Mouse (Mus musculus) mouse trophoblast stem cell (cell line): Measurements from ENCODE around the gene Mfsd9.

Experiments
- in situ Hi-C, 2 experiments: fragments of 300-500 bp; cut with MseI, MboI; formaldehyde crosslinking; loops; 2 replicates in 1 of 2; 3 replicates in 1 of 2; pipeline ENCODE4 v1.15.1; 2025

Gene Mfsd9

GRCm38 (mm10) chr1:40790324-40791141 is at the start of gene Mfsd9:
Gene Mfsd9 (minus strand): TSS chr1:40790687.
- in situ Hi-C loops, result no loop called here

- in situ Hi-C loops, result no loop called here
Observed at GRCm38 (mm10) chr1:40835468-40835867, 45.0 kb upstream of the Mfsd9 start.

DNA sequence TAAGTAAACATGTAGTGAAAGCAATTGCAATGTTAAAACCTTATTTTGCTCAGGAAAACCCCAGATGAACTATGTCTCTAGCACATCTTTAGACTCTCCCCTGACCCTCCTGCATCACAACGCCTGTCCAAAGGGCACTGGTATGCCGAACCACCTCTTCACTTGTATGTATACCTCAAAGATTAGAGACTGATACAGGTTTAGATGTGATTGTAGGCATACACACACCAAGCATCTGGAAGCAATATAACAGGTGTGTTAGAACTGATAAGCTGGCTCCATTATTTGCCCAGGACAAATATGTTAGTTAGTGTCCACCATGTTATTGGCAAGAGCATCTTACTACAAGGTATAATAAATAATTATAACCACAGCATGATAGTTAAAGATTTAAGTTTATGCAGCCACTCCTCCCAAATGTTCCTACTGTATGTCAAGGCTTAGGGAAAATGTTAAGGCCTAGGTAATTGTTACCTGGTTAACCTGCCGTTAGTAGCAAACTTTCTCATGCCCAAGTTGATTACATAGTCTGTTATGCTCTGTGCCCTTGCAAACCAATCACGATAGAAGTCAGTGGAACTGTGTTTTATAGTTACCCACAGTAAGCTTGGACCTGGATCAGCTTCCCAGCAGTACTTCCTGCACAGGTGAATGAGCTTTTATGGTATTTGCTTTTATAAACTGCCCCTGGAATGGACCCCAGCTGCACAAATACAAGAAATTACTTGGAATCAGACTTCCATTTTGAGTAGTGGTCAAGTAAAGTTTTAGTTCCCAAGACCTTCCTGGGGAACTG is 40.4 kb upstream of the Mfsd9 start:
- in situ Hi-C loops, result no loop called here

GRCm38 (mm10) chr1:40829213-40829914 is 38.9 kb upstream of the Mfsd9 start:
- in situ Hi-C loops, result no loop called here

DNA sequence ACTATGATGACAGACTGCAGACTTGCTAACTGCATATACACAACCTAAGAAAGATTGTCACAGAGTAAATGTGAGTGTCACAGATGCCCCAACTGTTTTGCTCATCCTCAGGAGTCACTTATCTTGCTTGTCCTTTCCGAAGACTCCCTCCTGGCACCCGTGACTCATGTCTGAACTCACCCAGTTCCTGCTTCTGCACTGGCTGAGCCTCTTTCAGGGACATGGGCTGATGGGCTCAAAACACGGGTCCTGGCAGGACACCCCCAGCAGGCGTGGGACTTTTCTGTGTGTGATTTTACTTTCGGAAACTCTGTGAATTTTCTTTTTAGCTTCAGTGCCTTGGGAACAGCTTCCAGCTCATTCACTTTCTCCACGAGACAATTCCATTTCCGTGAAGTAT is 35.3 kb upstream of the Mfsd9 start:
- in situ Hi-C loops, result no loop called here

- in situ Hi-C loops, result no loop called here
Observed at GRCm38 (mm10) chr1:40824936-40825335, 34.4 kb upstream of the Mfsd9 start.

- in situ Hi-C loops, result no loop called here
Observed at GRCm38 (mm10) chr1:40824517-40824916, 34.0 kb upstream of the Mfsd9 start.

- in situ Hi-C loops, result no loop called here
Observed at GRCm38 (mm10) chr1:40815071-40815845, 24.8 kb upstream of the Mfsd9 start.

DNA sequence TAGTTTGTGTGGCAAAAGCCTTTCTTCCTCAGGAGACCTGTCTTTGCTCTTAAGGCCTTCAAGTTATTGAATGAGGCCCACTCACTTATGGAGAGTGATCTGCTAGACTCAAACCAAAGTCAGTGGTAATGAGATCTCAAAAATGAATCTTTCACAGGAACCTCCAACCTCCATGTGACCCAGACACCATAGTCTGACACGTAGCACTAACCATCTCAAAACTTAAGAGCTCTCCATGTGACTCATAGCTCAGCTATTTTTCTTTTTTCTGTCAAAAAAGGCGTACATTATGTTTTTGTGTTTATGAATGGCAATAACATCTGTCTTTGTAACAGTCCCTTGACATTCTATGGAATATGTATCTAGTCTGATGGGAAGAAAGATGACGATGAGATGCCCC is 18.2 kb upstream of the Mfsd9 start:
- in situ Hi-C loops, result no loop called here

GRCm38 (mm10) chr1:40805891-40806290 is 15.4 kb upstream of the Mfsd9 start:
- in situ Hi-C loops, result no loop called here

DNA sequence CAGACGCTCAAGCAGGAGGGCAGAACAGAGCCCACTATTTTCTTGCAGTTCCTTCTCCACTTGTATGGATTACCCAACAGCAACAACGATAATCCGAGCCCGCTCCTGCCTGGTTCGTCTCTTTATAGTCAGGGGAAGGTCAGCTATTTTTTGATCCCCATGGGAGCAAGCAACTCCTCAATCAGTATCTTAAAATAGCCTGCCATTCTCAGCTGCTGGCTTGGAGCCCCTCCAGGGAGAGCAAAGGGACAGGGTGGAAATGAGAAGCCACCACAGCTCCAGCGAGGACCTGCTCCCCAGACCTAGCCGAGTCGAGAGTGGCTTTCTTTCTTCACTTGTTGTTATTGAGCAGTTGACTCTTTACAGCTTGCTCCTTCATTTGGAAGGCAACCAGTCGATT is 14.9 kb upstream of the Mfsd9 start, which contains the start of gene Tmem182:
Tmem182 (plus strand) TSS at position 251 of the 400 bp plus-strand sequence.
- in situ Hi-C loops, result no loop called here

DNA sequence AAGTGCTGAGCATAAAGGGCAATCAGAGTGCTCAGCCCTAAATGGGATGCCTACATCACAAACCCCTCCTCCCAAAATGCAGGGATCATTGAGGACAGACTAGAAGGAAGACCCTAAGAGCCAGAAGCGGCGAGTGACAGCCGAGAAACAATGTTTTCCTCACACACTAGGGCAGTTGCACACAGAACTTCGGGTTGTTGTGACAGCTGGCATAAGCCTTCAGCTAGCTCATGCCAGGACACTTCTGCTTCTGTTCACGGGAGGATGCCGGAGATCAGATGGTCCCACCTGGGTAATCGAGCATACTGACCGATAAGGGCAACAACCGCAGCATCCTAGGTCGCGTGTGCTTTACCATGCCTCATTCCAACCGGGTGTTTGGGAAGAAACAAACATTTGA is 13.6 kb upstream of the Mfsd9 start:
- in situ Hi-C loops, result loop anchor here in 1 of 2 experiments (5.0 kb wide), 1 partner anchor 38 kb away; no protein-coding TSS in a partner anchor

DNA sequence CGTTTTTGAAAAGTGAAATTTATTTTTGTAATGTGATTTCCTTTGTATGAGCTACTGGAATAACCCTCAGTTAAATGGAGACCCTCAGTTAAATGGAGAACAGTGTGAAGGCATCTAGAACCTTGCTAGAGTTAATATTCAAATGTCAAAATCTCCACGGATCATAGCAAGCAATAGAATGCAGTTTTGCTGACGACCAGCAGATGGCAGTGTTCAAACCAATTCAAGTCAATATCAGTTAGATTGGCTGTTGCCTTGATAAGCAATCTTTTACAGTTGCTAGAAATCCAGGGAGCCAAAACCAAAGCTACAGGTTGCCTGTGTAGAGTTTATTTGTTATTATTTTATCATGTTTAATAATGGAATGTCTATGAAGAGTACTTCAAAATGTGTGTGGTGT is 12.3 kb upstream of the Mfsd9 start:
- in situ Hi-C loops, result loop anchor here in 1 of 2 experiments (5.0 kb wide), 1 partner anchor 40 kb away; no protein-coding TSS in a partner anchor

GRCm38 (mm10) chr1:40800908-40801307 is 10.4 kb upstream of the Mfsd9 start:
- in situ Hi-C loops, result loop anchor here in 1 of 2 experiments (5.0 kb wide), 1 partner anchor 41 kb away; no protein-coding TSS in a partner anchor

GRCm38 (mm10) chr1:40799121-40799520 is 8.6 kb upstream of the Mfsd9 start:
- in situ Hi-C loops, result no loop called here

- in situ Hi-C loops, result no loop called here
Observed at GRCm38 (mm10) chr1:40797348-40797747, 6.9 kb upstream of the Mfsd9 start.

GRCm38 (mm10) chr1:40795508-40795907 is 5.0 kb upstream of the Mfsd9 start:
- in situ Hi-C loops, result no loop called here

- in situ Hi-C loops, result no loop called here
Observed at GRCm38 (mm10) chr1:40789666-40790233, 737 bp downstream of the Mfsd9 start.

DNA sequence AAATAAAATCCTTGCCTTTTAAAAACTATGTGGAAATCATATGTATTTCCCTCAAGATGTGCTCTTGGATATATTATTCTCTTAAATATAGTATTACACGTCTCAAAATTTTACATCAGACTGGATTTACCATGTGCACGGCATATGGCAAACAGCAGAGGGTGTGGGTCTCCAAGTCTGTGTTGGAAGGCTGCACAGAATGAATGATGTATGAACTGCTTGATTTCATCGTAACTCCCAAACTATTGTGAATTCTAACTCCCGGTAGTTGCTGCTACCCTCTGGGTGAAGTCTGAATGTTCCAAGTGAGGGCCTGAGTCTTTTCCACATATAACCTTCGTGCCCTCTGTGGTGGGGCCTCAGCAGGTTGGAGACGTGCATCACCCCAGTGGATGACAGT is 1.5 kb downstream of the Mfsd9 start:
- in situ Hi-C loops, result no loop called here

DNA sequence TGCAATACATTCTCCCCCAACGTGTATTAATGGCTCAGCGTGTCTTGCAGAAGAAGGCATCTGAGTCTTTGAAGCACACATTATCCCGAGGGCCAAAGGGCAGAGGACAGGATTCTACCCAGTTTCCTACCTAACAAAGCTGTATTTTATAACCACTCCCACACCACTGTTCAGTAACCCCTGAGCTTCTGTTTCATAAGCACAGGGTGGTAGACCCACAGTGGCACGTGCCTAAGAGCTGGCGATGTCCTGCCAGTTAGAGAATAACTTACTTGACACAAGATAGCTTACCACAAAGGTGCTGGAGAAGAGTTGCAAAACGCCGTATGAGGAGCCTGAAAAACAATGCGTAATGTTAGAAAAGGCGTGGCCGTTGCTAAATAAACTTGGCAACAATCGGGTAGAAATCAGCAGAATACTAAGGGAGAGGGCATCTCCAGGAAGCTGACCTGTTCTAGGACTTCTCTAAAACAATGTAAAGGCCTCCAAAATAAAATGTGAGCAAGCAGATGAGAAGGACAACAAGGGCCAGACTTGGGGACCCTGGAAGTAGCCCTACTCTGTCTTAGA is 4.5 kb downstream of the Mfsd9 start:
- in situ Hi-C loops, result no loop called here
